Mouse (Mus musculus) brain, embryonic 18.5 days (tissue): ENCODE measurements around the gene Lrrc38.
"Not testable (repeated sequence)": the region's sequence is repeated elsewhere in the genome, so short reads cannot be mapped to it uniquely, and the experiment has no call there.

Experiments
- DNase-seq: peaks from one replicate; pipeline ENCODE4 v3.0.0-alpha.2; 2012; ENCODE audit warnings: low read depth, low spot score

Gene Lrrc38

GRCm38 (mm10) chr4:143349484-143349906 lies at the start of gene Lrrc38:
Lrrc38 (plus strand) TSS chr4:143349757.
- DNase-seq, result no peak

- no peak for DNase-seq
Observed at GRCm38 (mm10) chr4:143300113-143300688, 49.4 kb upstream of the Lrrc38 start.

GRCm38 (mm10) chr4:143301042-143301441 lies 48.5 kb upstream of the Lrrc38 start:
- no peak for DNase-seq

GRCm38 (mm10) chr4:143301875-143302274 lies 47.7 kb upstream of the Lrrc38 start:
- no peak for DNase-seq

- DNase-seq, result no peak
Observed at GRCm38 (mm10) chr4:143302279-143302890, 47.2 kb upstream of the Lrrc38 start.

GRCm38 (mm10) chr4:143305031-143305430 lies 44.5 kb upstream of the Lrrc38 start:
- no peak for DNase-seq

- no peak for DNase-seq
Observed at GRCm38 (mm10) chr4:143305987-143306772, 43.4 kb upstream of the Lrrc38 start.

GRCm38 (mm10) chr4:143311341-143311740 lies 38.2 kb upstream of the Lrrc38 start:
- DNase-seq, result no peak

GRCm38 (mm10) chr4:143313299-143313698 lies 36.3 kb upstream of the Lrrc38 start:
- no peak for DNase-seq

- no peak for DNase-seq
Observed at GRCm38 (mm10) chr4:143324176-143324924, 25.2 kb upstream of the Lrrc38 start.

GRCm38 (mm10) chr4:143324925-143325624 lies 24.5 kb upstream of the Lrrc38 start:
- DNase-seq, result no peak

- DNase-seq, result peak; percentile 24
Observed at GRCm38 (mm10) chr4:143325625-143325941, 24.0 kb upstream of the Lrrc38 start.

GRCm38 (mm10) chr4:143330566-143330965 lies 19.0 kb upstream of the Lrrc38 start:
- DNase-seq, result no peak

GRCm38 (mm10) chr4:143331787-143332186 lies 17.8 kb upstream of the Lrrc38 start:
- no peak for DNase-seq

- DNase-seq, result no peak
Observed at GRCm38 (mm10) chr4:143334145-143334544, 15.4 kb upstream of the Lrrc38 start.

- DNase-seq, result no peak
Observed at GRCm38 (mm10) chr4:143334995-143335394, 14.6 kb upstream of the Lrrc38 start.

GRCm38 (mm10) chr4:143336096-143336495 lies 13.5 kb upstream of the Lrrc38 start:
- no peak for DNase-seq

- no peak for DNase-seq
Observed at GRCm38 (mm10) chr4:143339808-143340207, 9.7 kb upstream of the Lrrc38 start.

- no peak for DNase-seq
Observed at GRCm38 (mm10) chr4:143341470-143341869, 8.1 kb upstream of the Lrrc38 start.

GRCm38 (mm10) chr4:143345491-143345890 lies 4.1 kb upstream of the Lrrc38 start:
- not testable (repeated sequence) for DNase-seq

GRCm38 (mm10) chr4:143348678-143349077 lies 879 bp upstream of the Lrrc38 start:
- no peak for DNase-seq
